Comparison of ENCODE assay signal across 17 mouse cellular contexts in genomic region chr10:10942248-10942647, GRCm38 (mm10).
"Had no signal": no experiment of that assay in that cellular context is flagged by ENCODE, and none has a peak within 500 bp of the region (broad histone marks: within the 10 kb centered on the region; RNA-seq: fewer than 3 reads in every experiment).

No protein-coding gene starts in this region.

- H3K36me3 ChIP-seq: limb, embryonic 12.5 days; liver, embryonic 13.5 days; lung, embryonic 15.5 days; midbrain, embryonic 15.5 days; neural tube, embryonic 12.5 days had no signal

- H3K27me3 ChIP-seq: limb, embryonic 12.5 days; liver, embryonic 13.5 days; lung, embryonic 15.5 days; megakaryocyte, embryonic 14.5 days; midbrain, embryonic 15.5 days; neural tube, embryonic 12.5 days had no signal

- ATAC-seq: liver, postnatal 0 days; midbrain, embryonic 15.5 days had no signal

- DNase-seq: kidney, postnatal 14 days; liver; liver, embryonic 13.5 days; liver, postnatal 0 days; lung, postnatal 14 days; retina, postnatal 1 day; right cerebral cortex, postnatal 4 days; spleen, adult 18-20 months; thymus, adult 18-20 months; thymus, postnatal 14 days had no signal

- H3K9me3 ChIP-seq: limb, embryonic 12.5 days; liver, embryonic 13.5 days; lung, embryonic 15.5 days; megakaryocyte, embryonic 14.5 days; midbrain, embryonic 15.5 days; neural tube, embryonic 12.5 days had no signal

- H3K4me3 ChIP-seq: limb, embryonic 12.5 days; liver, embryonic 13.5 days; lung, embryonic 15.5 days; megakaryocyte, embryonic 14.5 days; midbrain, embryonic 15.5 days; neural tube, embryonic 12.5 days had no signal

- H3K27ac ChIP-seq: limb, embryonic 12.5 days; liver, embryonic 13.5 days; lung, embryonic 15.5 days; macrophage; midbrain, embryonic 15.5 days; neural tube, embryonic 12.5 days had no signal

- H3K4me2 ChIP-seq: limb, embryonic 12.5 days; liver, embryonic 13.5 days; lung, embryonic 15.5 days; midbrain, embryonic 11.5 days; midbrain, embryonic 15.5 days; neural tube, embryonic 12.5 days had no signal

- H3K4me1 ChIP-seq: limb, embryonic 12.5 days; liver, embryonic 13.5 days; lung, embryonic 15.5 days; megakaryocyte, embryonic 14.5 days; midbrain, embryonic 15.5 days; neural tube, embryonic 12.5 days had no signal

- H3K9ac ChIP-seq: limb, embryonic 12.5 days; liver, embryonic 13.5 days; liver, postnatal 0 days; lung, embryonic 15.5 days; midbrain, embryonic 15.5 days; neural tube, embryonic 12.5 days had no signal
